Mouse (Mus musculus): ENCODE measurements around the gene Mier2. TPM values are rescaled to one million over a fixed set of nuclear protein-coding genes. Genes with fewer than 3 reads are reported as not detected.

Mier2 gene
- 214 and 215 TPM in 2 replicates for polyA plus RNA-seq (2012; rRNA removed)

DNA sequence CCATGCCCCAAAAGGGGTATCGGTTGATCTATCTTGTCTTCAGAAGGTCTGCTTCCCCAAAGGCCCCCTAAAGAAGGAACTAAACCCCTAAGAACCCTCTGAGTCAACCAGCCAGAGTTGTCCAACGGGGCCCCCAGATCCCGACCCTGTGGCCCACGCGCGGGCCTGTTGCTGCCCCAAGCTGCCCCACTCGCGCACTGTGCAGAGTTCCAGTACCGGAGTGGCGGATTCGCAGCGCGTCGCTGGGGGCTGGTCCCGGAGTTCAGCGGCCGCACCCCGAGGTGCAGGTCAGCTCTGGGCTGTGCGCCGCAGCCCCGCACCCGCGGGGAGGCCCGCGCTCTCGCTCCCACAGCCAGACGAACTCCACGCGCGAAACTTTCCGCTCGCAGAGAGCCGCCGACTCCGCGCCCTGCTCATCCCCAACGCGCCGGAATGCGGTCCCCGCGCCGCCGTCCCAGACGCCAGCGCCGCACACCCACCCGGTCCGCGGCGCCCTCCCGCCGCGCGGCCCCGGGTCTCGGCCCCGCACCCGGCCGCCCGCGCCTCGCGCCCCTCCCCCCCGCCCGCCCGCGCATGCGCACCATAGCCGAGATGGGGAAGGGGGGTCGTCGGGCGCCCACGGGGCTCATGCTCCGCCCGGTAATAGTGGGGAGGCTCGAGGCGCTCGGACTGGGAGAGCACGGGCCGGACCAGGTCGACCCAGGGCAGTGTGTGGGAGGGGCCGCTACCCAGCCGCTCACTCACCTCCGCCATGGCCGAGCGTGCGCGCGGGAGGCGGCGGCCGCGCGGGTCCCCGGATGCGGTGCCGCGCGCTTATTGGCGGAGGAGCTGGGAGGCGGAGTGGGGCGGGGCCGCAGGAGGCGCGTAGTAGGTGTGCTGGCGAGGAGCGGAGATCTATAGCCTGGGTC, at the start of gene Mier2:
TSS of gene Mier2 (minus strand) at position 870 of the 908 bp plus-strand sequence.
- Histone ChIP-seq H3K4me3 (ENCODE audit: control insufficient read depth, insufficient read depth, low read length) (peak within 1 kb of the TSS; percentile 87), H3K36me3 (ENCODE audit: control insufficient read depth, insufficient read depth, low read length) (no peaks in the 10 kb centered on the region), H3K4me1 (replicated peaks; ENCODE audit: control insufficient read depth, insufficient read depth, low read length) (peaks cover 22% of the 10 kb centered on the region), H3K27ac (ENCODE audit: control insufficient read depth, insufficient read depth, low read length) (no peak within 1 kb of the TSS), H3K27me3 (ENCODE audit: control insufficient read depth, insufficient read depth, low read length) (no peaks in the 10 kb centered on the region)
- no peak for TF ChIP-seq CTCF (IDR thresholded peaks at IDR 0.05; ENCODE audit: borderline replicate concordance, control insufficient read depth, extremely low read depth, insufficient read depth, low read length, poor library complexity)
- TF ChIP-seq POLR2A (IDR thresholded peaks at IDR 0.05; ENCODE audit: control insufficient read depth, extremely low read depth, insufficient read depth, low read length, poor library complexity) = peak; percentile 43; the same call in 1 of the 2 replicates
- peak; percentile 82 for DNase-seq
- 1% methylated on average over 103 of the region's 108 CpGs for WGBS

DNA sequence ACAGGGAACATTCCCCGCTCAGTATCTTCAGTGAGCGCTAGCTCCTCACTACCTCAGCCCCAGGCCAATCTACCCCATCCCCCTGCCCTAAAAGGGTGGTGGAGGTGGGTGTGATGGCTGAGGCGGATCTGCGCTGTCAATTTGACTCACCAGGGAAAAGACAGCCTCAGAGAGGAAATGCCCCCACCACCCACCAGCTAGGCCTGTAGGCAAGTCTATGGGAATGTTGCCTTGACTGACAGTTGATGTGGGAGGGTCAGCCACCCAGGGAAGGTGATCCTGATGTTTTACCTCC, 42.9 kb upstream of the Mier2 start:
- TF ChIP-seq POLR2A (IDR thresholded peaks at IDR 0.05; ENCODE audit: control insufficient read depth, extremely low read depth, insufficient read depth, low read length, poor library complexity) = no peak
- TF ChIP-seq CTCF (IDR thresholded peaks at IDR 0.05; ENCODE audit: borderline replicate concordance, control insufficient read depth, extremely low read depth, insufficient read depth, low read length, poor library complexity) = no peak
- Histone ChIP-seq H3K4me1 (replicated peaks; ENCODE audit: control insufficient read depth, insufficient read depth, low read length) (no peaks in the 10 kb centered on the region), H3K27ac (ENCODE audit: control insufficient read depth, insufficient read depth, low read length) (no peak overlapping the region), H3K36me3 (ENCODE audit: control insufficient read depth, insufficient read depth, low read length) (no peaks in the 10 kb centered on the region), H3K4me3 (ENCODE audit: control insufficient read depth, insufficient read depth, low read length) (no peak overlapping the region), H3K27me3 (ENCODE audit: control insufficient read depth, insufficient read depth, low read length) (no peaks in the 10 kb centered on the region; the same call in 1 of the 2 replicates)
- DNase-seq = no peak
- 87% methylated on average over 4 of the region's 4 CpGs for WGBS

- no peak for TF ChIP-seq POLR2A (IDR thresholded peaks at IDR 0.05; ENCODE audit: control insufficient read depth, extremely low read depth, insufficient read depth, low read length, poor library complexity)
- no peak for TF ChIP-seq CTCF (IDR thresholded peaks at IDR 0.05; ENCODE audit: borderline replicate concordance, control insufficient read depth, extremely low read depth, insufficient read depth, low read length, poor library complexity)
- 25% methylated on average over 13 of the region's 13 CpGs for WGBS
- H3K4me1 ChIP-seq (replicated peaks; ENCODE audit: control insufficient read depth, insufficient read depth, low read length) = no peaks in the 10 kb centered on the region
- no peak for DNase-seq
- H3K4me3 ChIP-seq (ENCODE audit: control insufficient read depth, insufficient read depth, low read length) = no peak overlapping the region
- no peaks in the 10 kb centered on the region; the same call in 1 of the 2 replicates for H3K27me3 ChIP-seq (ENCODE audit: control insufficient read depth, insufficient read depth, low read length)
- no peaks in the 10 kb centered on the region for H3K36me3 ChIP-seq (ENCODE audit: control insufficient read depth, insufficient read depth, low read length)
- H3K27ac ChIP-seq (ENCODE audit: control insufficient read depth, insufficient read depth, low read length) = no peak overlapping the region
Observed at GRCm38 (mm10) chr10:79597051-79597935, 42.3 kb upstream of the Mier2 start.

DNA sequence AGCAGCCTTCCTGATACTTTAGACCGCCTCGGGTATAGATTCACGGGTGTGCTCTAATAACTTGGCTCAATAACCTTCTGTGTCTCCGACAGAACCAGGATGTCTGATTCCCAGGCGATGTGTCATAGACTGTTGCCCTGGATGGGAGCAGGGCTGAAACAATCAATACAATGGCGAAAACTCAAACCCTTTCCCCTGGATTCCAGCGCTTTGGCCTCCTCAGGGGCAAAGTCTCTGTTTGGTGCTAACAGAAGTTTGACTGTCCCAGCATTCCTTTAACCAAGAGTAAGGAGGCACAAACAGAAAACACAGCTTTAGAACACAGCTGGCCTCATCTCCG, 40.6 kb upstream of the Mier2 start:
- TF ChIP-seq CTCF (IDR thresholded peaks at IDR 0.05; ENCODE audit: borderline replicate concordance, control insufficient read depth, extremely low read depth, insufficient read depth, low read length, poor library complexity) (no peak), POLR2A (IDR thresholded peaks at IDR 0.05; ENCODE audit: control insufficient read depth, extremely low read depth, insufficient read depth, low read length, poor library complexity) (no peak)
- DNase-seq = no peak
- Histone ChIP-seq H3K27me3 (ENCODE audit: control insufficient read depth, insufficient read depth, low read length) (no peaks in the 10 kb centered on the region; the same call in 1 of the 2 replicates), H3K4me3 (ENCODE audit: control insufficient read depth, insufficient read depth, low read length) (no peak overlapping the region), H3K36me3 (ENCODE audit: control insufficient read depth, insufficient read depth, low read length) (no peaks in the 10 kb centered on the region), H3K27ac (ENCODE audit: control insufficient read depth, insufficient read depth, low read length) (no peak overlapping the region), H3K4me1 (replicated peaks; ENCODE audit: control insufficient read depth, insufficient read depth, low read length) (no peaks in the 10 kb centered on the region)
- WGBS = 73% methylated on average over 8 of the region's 8 CpGs

- H3K4me1 ChIP-seq (replicated peaks; ENCODE audit: control insufficient read depth, insufficient read depth, low read length) = no peaks in the 10 kb centered on the region
- 21% methylated on average over 17 of the region's 17 CpGs for WGBS
- peak; percentile 69; the same call in 1 of the 2 replicates for TF ChIP-seq CTCF (IDR thresholded peaks at IDR 0.05; ENCODE audit: borderline replicate concordance, control insufficient read depth, extremely low read depth, insufficient read depth, low read length, poor library complexity)
- no peak for TF ChIP-seq POLR2A (IDR thresholded peaks at IDR 0.05; ENCODE audit: control insufficient read depth, extremely low read depth, insufficient read depth, low read length, poor library complexity)
- peak; percentile 29 for DNase-seq
- no peaks in the 10 kb centered on the region; the same call in 1 of the 2 replicates for H3K27me3 ChIP-seq (ENCODE audit: control insufficient read depth, insufficient read depth, low read length)
- no peak overlapping the region for H3K4me3 ChIP-seq (ENCODE audit: control insufficient read depth, insufficient read depth, low read length)
- H3K27ac ChIP-seq (ENCODE audit: control insufficient read depth, insufficient read depth, low read length) = no peak overlapping the region
- no peaks in the 10 kb centered on the region for H3K36me3 ChIP-seq (ENCODE audit: control insufficient read depth, insufficient read depth, low read length)
Observed at GRCm38 (mm10) chr10:79594872-79595589, 40.0 kb upstream of the Mier2 start.

DNA sequence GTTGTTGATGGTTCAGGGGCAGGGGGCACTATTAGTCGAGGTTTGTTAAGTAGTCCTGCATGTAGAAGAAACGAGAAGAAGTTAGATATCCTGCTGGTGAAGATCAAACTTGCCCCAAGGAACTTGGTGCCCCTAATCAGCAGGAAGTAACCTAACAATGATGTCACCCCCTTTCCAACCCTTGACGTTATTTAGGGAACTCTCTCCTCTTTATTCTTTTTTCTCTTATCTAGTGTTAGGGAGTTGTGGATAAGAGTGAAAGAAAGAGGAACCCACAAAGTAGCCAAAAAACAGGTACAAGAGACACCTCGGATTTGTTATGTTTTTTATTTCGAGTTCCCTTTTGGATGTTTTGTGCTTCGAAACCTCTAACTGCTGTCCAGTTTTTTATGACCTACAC, 39.1 kb upstream of the Mier2 start:
- no peaks in the 10 kb centered on the region; the same call in 1 of the 2 replicates for H3K27me3 ChIP-seq (ENCODE audit: control insufficient read depth, insufficient read depth, low read length)
- H3K4me1 ChIP-seq (replicated peaks; ENCODE audit: control insufficient read depth, insufficient read depth, low read length) = no peaks in the 10 kb centered on the region
- no peak for TF ChIP-seq POLR2A (IDR thresholded peaks at IDR 0.05; ENCODE audit: control insufficient read depth, extremely low read depth, insufficient read depth, low read length, poor library complexity)
- TF ChIP-seq CTCF (IDR thresholded peaks at IDR 0.05; ENCODE audit: borderline replicate concordance, control insufficient read depth, extremely low read depth, insufficient read depth, low read length, poor library complexity) = no peak
- DNase-seq = no peak
- 23% methylated on average over 6 of the region's 6 CpGs for WGBS
- no peak overlapping the region for H3K4me3 ChIP-seq (ENCODE audit: control insufficient read depth, insufficient read depth, low read length)
- H3K27ac ChIP-seq (ENCODE audit: control insufficient read depth, insufficient read depth, low read length) = no peak overlapping the region
- H3K36me3 ChIP-seq (ENCODE audit: control insufficient read depth, insufficient read depth, low read length) = no peaks in the 10 kb centered on the region

Measured in thymus, adult 2 months (tissue).